In the genomic region with DNA sequence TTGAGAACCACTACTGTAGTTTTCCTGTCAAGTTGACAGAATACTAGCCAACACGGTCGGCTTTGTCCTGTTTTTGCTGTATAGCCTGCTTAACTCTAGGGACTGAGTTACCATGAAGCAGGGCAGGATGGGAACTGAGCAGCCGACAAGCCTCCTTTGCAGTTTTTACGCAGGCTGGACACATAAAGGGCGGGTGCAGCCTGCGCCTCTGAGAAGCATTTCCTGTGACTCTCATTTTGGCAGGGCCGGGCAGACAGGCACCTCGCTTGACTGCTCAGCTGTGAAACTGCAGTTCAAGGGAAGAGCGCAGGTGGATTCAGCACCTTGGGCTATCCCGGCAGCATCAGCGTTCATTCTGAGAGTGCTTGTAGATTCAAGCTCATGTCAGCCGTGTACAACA, we compare ENCODE assay signal across 9 mouse cellular contexts. TPM values are rescaled to one million over a fixed set of nuclear protein-coding genes. Genes with fewer than 3 reads are reported as not detected.
DNase-seq lines count a peak whose midpoint lies in the region; ATAC-seq and TF ChIP-seq lines count a peak whose summit lies in the region.
"Had no signal": no experiment of that assay in that cellular context is flagged by ENCODE, and none has a peak within 500 bp of the region (broad histone marks: within the 10 kb centered on the region; RNA-seq: fewer than 3 reads in every experiment).

No protein-coding gene starts in this region.

- peak; percentile 67 for ATAC-seq in Patski

- CTCF ChIA-PET in Patski (lab: Charles Lee): no interaction called here

- in situ Hi-C loops in Patski (cut with MboI; ENCODE audit: low pct_unique_long_range_greater_than_20kb): no loop called here

- POLR2A ChIA-PET in Patski (lab: Charles Lee): no interaction called here

- TF ChIP-seq CTCF in Patski (IDR thresholded peaks at IDR 0.05): no peak

- no peaks in the 10 kb centered on the region for H3K27me3 ChIP-seq in Patski

- DNase-seq in cerebellum, adult 11-12 months: peak; percentile 34
- no peak for DNase-seq in cerebellum, adult 11 months
- DNase-seq in Patski (ENCODE audit: low read depth, low spot score): peak; percentile 64
- DNase-seq in heart, postnatal 36 days: peak; percentile 59 to 60
- DNase-seq in lung, postnatal 4 days: peak; percentile 53 to 68
- no peak for DNase-seq in layer of hippocampus, adult 18-20 months (ENCODE audit: low spot score in 2 of 2)
- no peak for DNase-seq in ovary, postnatal 36 days (ENCODE audit: low spot score)
- no peak for DNase-seq in right cerebral cortex, adult 18-20 months
- DNase-seq: lung, embryonic 14.5 days had no signal

- intact Hi-C loops in heart, postnatal 36 days (cut with DNase I): no loop called here

RNA-seq across cellular contexts. Expression of gene Akap2, which starts 35.9 kb away (rescaled TPM):
- polyA plus RNA-seq in Patski (2021): 99.3 TPM
- 10 to 100 TPM; 89.4 to 95.7 TPM for total RNA-seq in heart, postnatal 36 days (2021)
- 10 to 100 TPM; 52.0 to 53.2 TPM for total RNA-seq in layer of hippocampus, adult 18-20 months (2021)

Comparison
In these comparisons a context has a peak if more than half of its experiments do, and no peak if none do; other contexts are left out.
1. DNase-seq: peak in cerebellum, adult 11-12 months (single experiment), Patski (single experiment), heart, postnatal 36 days (2 of 2) and lung, postnatal 4 days (2 of 2); none in cerebellum, adult 11 months (single experiment), layer of hippocampus, adult 18-20 months (0 of 2), ovary, postnatal 36 days (single experiment) and right cerebral cortex, adult 18-20 months (single experiment).